Mouse (Mus musculus): ENCODE data around the gene Chkb. TPM values are rescaled to one million over a fixed set of nuclear protein-coding genes. Genes with fewer than 3 reads are reported as not detected.
"Not testable (repeated sequence)": the region's sequence is repeated elsewhere in the genome, so short reads cannot be mapped to it uniquely, and the experiment has no call there.

Chkb gene
- polyA plus RNA-seq, 1 experiment from 2014 or later, result 30.4 TPM

DNA sequence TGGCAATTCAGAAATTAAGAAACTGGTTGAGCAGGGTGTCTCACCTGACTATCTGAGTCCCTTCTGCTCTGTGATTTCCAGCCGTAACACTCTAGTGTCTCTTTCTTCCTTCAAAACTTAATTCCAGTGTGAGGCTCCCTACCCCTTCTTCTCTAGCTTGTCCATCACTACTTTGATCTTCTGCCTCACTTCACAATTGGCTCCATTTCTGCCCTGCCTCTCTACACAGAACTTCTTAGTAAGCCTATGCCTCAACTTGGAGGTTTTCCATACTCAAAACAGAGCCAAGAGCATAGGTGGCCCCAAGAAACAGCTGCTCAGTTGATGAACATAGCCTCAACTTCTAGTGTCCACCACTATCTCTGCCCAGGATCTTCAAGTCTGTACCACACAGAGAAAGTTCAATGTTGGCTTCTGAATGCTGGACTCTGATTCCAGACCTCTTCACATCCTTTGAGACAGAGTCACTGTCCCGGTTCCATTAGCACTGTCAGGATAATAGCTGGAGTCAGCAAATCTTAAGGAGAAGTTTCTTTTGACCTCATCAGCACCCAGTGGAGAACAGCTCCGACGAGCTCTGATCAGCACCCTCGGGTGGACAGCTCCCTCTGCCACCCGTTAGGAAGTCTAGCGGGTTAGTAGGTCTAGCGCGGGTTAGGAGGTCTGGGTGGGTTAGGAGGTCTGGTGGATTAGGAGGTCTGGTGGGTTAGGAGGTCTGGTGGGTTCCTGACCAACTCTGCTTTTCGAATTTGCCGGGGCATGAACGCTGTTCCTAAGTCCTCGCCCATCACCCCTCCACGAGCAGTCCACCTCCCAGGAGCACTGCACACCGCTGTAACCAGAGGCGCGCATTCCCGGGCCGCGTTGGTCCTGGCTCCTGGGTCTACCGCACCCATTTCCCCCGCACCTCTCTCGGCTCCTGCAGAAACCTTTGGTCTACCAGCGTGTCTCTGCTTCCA lies 23.5 kb upstream of the Chkb start:
- H3K27me3 ChIP-seq (replicated peaks), result peaks cover 89% of the 10 kb centered on the region
- 5% methylated on average over 24 of the region's 24 CpGs for WGBS (ENCODE audit: insufficient replicate concordance)

GRCm38 (mm10) chr15:89442486-89443070 lies 12.9 kb upstream of the Chkb start:
- no peak overlapping the region for H3K27ac ChIP-seq
- no peak for ATAC-seq
- H3K4me2 ChIP-seq, result no peak overlapping the region
- H3K4me1 ChIP-seq, result no peaks in the 10 kb centered on the region
- WGBS (ENCODE audit: insufficient replicate concordance), result 36% methylated on average over 8 of the region's 8 CpGs
- no peaks in the 10 kb centered on the region for H3K36me3 ChIP-seq
- 0 out of 2 replicates have a peak, but pooled peaks cover 7% of the 10 kb centered on the region for H3K27me3 ChIP-seq (replicated peaks)
- H3K4me3 ChIP-seq, result no peak overlapping the region
- H3K9ac ChIP-seq, result no peak overlapping the region
- H3K9me3 ChIP-seq (replicated peaks), result no peaks in the 10 kb centered on the region

More for the DNA sequence above, 23.5 kb upstream of the Chkb start:
- no peaks in the 10 kb centered on the region for H3K9me3 ChIP-seq (replicated peaks)
- H3K4me1 ChIP-seq, result peaks cover 12% of the 10 kb centered on the region
- peak; percentile 33; the same call in 1 of the 2 replicates for ATAC-seq
- H3K36me3 ChIP-seq, result no peaks in the 10 kb centered on the region
- H3K9ac ChIP-seq, result no peak overlapping the region
- no peak overlapping the region for H3K27ac ChIP-seq
- H3K4me2 ChIP-seq, result peak overlapping the region; percentile 72
- peak overlapping the region; percentile 47; the same call in 1 of the 2 replicates for H3K4me3 ChIP-seq

GRCm38 (mm10) chr15:89435878-89436277 lies 6.2 kb upstream of the Chkb start:
- H3K9ac ChIP-seq, result no peak overlapping the region
- 66% methylated on average over 5 of the region's 5 CpGs for WGBS (ENCODE audit: insufficient replicate concordance)
- 0 out of 2 replicates have a peak, but pooled peaks cover 5% of the 10 kb centered on the region for H3K27me3 ChIP-seq (replicated peaks)
- H3K9me3 ChIP-seq (replicated peaks), result no peaks in the 10 kb centered on the region
- no peak overlapping the region for H3K4me2 ChIP-seq
- peaks cover 19% of the 10 kb centered on the region for H3K4me1 ChIP-seq
- H3K4me3 ChIP-seq, result no peak overlapping the region
- no peak for ATAC-seq
- H3K27ac ChIP-seq, result no peak overlapping the region
- H3K36me3 ChIP-seq, result no peaks in the 10 kb centered on the region

DNA sequence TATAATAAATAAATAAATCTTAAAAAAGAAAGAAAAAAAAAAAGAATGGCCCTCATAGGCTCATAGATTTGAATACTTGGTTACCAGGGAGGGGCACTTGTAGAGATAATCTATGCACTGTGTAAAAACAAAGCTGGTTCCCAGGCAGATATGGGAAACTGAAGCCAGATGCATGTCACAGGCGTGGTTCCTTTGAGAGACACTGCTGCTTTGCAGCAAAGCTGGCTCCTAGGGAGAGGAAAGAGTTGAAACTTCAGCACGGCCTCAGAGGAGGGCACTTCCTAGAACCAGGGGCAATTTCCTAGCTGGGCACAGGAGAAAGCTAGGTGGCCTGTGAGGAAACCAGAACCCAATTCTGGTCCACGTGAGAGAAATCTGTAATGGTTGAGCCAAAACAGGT lies 4.4 kb upstream of the Chkb start:
- 47% methylated on average over 3 of the region's 3 CpGs for WGBS (ENCODE audit: insufficient replicate concordance)
- H3K36me3 ChIP-seq, result no peaks in the 10 kb centered on the region
- no peak overlapping the region for H3K4me3 ChIP-seq

DNA sequence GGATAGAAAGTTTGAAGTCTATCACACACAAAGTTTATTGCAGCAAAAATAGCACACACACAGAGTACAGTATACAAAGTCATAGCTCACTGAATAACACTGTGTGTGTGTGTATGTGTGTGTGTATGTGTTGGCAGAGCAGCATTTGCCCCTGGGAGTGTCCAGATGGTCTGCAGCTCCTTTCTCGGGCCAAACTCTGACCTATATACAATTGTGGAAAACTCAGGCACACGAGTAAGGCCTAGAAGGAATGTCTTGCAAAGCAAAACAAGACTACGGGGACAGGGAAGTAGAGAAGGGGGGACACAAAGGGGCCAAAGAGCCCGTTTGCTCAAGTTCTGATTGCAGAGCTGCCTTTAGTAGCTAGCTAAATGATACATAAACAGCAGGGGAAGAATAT lies 3.2 kb upstream of the Chkb start:
- Histone ChIP-seq H3K27ac (no peak overlapping the region), H3K9me3 (replicated peaks) (no peaks in the 10 kb centered on the region), H3K36me3 (peaks cover under 1% of the 10 kb centered on the region), H3K9ac (no peak overlapping the region), H3K4me2 (no peak overlapping the region), H3K4me3 (no peak overlapping the region), H3K4me1 (peaks cover 38% of the 10 kb centered on the region), H3K27me3 (replicated peaks) (0 out of 2 replicates have a peak, but pooled peaks cover 5% of the 10 kb centered on the region)
- 62% methylated on average over 4 of the region's 4 CpGs for WGBS (ENCODE audit: insufficient replicate concordance)
- ATAC-seq, result no peak

More for the DNA sequence above, 4.4 kb upstream of the Chkb start:
- Histone ChIP-seq H3K9me3 (replicated peaks) (no peaks in the 10 kb centered on the region), H3K27ac (peak overlapping the region; percentile 14; the same call in 1 of the 2 replicates), H3K4me2 (no peak overlapping the region), H3K4me1 (peaks cover 27% of the 10 kb centered on the region), H3K27me3 (replicated peaks) (0 out of 2 replicates have a peak, but pooled peaks cover 5% of the 10 kb centered on the region), H3K9ac (no peak overlapping the region)
- no peak for ATAC-seq

DNA sequence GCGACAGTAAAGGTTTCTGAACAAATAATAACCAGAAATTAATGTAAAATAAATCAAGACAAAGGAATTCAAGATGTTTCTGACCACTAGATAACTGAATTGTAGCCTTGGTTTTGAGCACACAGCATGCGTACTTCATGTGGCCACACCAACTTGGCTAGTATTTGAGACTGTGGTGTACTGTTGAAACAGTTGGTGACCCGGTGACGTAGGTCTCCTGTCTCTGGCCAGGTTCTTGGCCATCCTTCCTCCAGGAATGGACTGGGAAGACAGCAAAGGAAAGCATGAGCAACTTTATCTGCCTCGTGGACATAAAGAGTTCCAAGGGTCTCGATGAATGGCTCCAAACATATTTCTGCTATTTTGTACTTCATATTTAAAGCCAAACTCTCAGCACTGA lies 2.1 kb upstream of the Chkb start:
- H3K27ac ChIP-seq, result no peak overlapping the region
- 0 out of 2 replicates have a peak, but pooled peaks cover 5% of the 10 kb centered on the region for H3K27me3 ChIP-seq (replicated peaks)
- peaks cover 39% of the 10 kb centered on the region for H3K4me1 ChIP-seq
- H3K4me3 ChIP-seq, result no peak overlapping the region
- no peak for ATAC-seq
- peaks cover 12% of the 10 kb centered on the region for H3K36me3 ChIP-seq
- H3K4me2 ChIP-seq, result no peak overlapping the region
- no peak overlapping the region for H3K9ac ChIP-seq
- WGBS (ENCODE audit: insufficient replicate concordance), result 87% methylated on average over 6 of the region's 6 CpGs
- H3K9me3 ChIP-seq (replicated peaks), result no peaks in the 10 kb centered on the region

DNA sequence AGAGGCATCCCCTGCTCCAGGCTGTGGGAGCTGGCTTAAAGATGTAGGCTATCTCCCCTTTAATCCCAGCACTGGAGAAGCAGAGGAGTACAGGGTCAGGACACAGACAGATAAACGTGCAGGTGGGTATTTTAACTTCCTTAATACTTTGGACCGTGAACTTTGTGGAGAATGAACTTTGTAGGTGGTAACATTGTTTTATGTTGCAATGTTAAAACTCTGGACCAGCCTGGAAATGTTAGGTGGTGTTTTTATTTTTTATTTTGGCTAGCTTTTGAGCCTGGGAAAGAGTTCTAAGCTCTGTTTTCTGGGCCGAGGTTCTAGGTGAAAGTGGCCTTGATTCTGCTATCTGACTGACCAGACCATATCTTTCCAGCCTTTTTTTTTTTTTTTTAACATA lies 1.6 kb upstream of the Chkb start:
- no peak overlapping the region for H3K27ac ChIP-seq
- H3K4me1 ChIP-seq, result peaks cover 42% of the 10 kb centered on the region
- no peak for ATAC-seq
- WGBS (ENCODE audit: insufficient replicate concordance), result 62% methylated on average over 3 of the region's 3 CpGs
- no peaks in the 10 kb centered on the region for H3K9me3 ChIP-seq (replicated peaks)
- H3K27me3 ChIP-seq (replicated peaks), result 0 out of 2 replicates have a peak, but pooled peaks cover 5% of the 10 kb centered on the region
- peak overlapping the region; percentile 91 for H3K4me2 ChIP-seq
- H3K4me3 ChIP-seq, result peak overlapping the region; percentile 84
- H3K36me3 ChIP-seq, result peaks cover 18% of the 10 kb centered on the region
- H3K9ac ChIP-seq, result no peak overlapping the region

DNA sequence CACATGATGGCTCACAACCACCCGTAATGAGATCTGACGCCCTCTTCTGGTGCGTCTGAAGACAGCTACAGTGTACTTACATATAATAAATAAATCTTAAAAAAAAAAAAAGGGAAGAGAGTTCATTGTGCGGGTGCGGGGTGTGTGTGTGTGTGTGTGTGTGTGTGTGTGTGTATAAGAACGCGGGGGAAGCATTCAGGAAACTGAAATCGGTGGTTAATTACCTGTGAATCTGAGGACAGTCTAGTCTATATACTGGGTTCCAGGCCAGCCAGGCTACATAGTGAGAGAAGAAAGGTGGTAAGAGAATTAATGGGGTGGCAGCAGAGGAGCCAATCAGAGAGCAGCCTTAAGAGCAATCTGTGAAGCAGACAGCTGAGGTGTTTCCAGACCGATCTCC lies 1.1 kb upstream of the Chkb start:
- H3K4me1 ChIP-seq, result peaks cover 43% of the 10 kb centered on the region
- not testable (repeated sequence) for H3K9ac ChIP-seq; H3K27me3 ChIP-seq (replicated peaks); H3K9me3 ChIP-seq (replicated peaks); ATAC-seq
- peak overlapping the region; percentile 100; the same call in 1 of the 2 replicates for H3K27ac ChIP-seq
- WGBS (ENCODE audit: insufficient replicate concordance), result 76% methylated on average over 9 of the region's 9 CpGs
- peak overlapping the region; percentile 91 for H3K4me2 ChIP-seq
- H3K36me3 ChIP-seq, result peaks cover 23% of the 10 kb centered on the region
- peak overlapping the region; percentile 84 for H3K4me3 ChIP-seq

DNA sequence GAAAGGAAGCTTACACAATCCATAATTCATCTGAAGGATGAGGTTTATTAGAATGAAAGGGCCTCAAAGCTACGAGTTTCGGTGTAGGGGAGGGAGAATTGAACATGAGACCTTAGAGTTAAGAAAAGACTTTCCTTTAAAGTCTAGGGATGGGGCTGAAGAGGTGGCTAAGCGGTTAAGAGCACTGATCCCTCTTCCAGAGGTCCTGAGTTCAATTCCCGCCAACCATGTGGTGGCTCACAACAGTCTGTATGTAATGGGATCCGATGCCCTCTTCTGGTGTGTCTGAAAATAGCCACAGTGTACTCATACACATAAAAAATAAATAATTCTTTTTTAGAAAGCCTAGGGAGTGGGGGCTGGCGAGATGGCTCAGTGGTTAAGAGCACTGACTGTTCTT lies 633 bp upstream of the Chkb start:
- Histone ChIP-seq H3K9me3 (replicated peaks) (no peaks in the 10 kb centered on the region), H3K36me3 (peaks cover 27% of the 10 kb centered on the region), H3K27ac (peak overlapping the region; percentile 100), H3K4me3 (peak overlapping the region; percentile 84), H3K9ac (peak overlapping the region; percentile 88), H3K4me1 (peaks cover 48% of the 10 kb centered on the region), H3K4me2 (peak overlapping the region; percentile 91), H3K27me3 (replicated peaks) (no peaks in the 10 kb centered on the region)
- ATAC-seq, result no peak
- WGBS (ENCODE audit: insufficient replicate concordance), result 33% methylated on average over 6 of the region's 6 CpGs

DNA sequence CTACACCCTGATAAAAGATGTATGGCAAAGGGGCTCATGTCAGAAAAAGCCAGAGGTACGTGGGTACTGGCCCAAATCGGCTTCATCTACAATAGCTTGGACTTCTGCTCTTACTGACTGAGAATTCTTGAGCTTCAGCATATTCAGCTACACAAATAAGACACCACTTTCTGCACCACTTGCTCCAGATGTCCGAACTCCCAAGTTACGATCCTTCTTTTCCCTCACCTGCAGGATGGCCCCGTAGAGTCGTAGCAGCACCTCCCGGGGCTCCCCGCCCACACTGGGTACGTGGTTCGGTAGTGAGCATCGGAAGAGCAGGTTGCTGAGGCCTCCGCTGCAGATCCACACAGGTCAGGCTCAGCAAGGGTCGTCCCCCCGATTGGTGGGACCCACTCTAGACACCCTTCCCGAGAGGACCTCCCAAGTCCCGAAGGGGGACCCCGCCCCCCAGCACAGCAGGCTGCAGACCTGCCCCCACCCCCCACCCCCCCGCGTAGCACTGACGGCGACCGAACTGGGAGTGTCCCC lies 822 bp downstream of the Chkb start:
- Histone ChIP-seq H3K4me1 (peaks cover 47% of the 10 kb centered on the region), H3K9me3 (replicated peaks) (no peaks in the 10 kb centered on the region), H3K36me3 (peaks cover 28% of the 10 kb centered on the region), H3K9ac (peak overlapping the region; percentile 88), H3K27me3 (replicated peaks) (no peaks in the 10 kb centered on the region), H3K4me3 (peak overlapping the region; percentile 84), H3K4me2 (peak overlapping the region; percentile 91), H3K27ac (peak overlapping the region; percentile 100)
- ATAC-seq, result peak; percentile 27
- WGBS (ENCODE audit: insufficient replicate concordance), result 9% methylated on average over 22 of the region's 22 CpGs

DNA sequence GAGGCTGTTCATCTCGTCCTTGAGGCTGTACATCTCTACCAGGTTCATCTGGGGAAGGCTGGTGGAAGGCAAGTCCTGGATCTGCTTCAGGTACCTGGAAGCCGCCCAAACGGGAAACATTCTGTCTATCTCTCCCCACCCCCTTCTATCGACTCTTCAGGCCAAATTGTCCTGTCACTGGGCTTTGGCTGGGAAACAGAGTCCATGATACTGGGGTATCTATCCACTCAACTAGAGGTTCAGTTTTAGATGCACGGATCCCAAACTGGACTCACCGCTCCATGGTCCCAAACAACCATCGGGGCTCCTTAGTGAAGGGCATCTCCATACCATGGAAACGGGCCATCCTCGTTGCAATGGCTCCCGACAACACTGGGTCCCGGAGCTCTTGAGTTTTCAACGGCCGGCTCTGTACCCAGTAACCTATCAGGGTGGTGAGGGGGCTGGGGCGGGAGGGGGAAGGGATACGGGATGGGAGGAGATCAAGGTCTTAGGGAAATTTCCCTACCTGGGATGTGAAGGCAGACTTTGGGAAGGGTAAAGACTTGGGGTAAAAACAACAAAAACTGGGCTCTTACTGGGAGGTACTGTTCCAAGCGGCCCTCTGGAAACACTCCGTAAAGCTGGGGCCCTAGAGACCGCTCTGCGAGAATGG lies 1.4 kb downstream of the Chkb start:
- Histone ChIP-seq H3K4me1 (peaks cover 44% of the 10 kb centered on the region), H3K9me3 (replicated peaks) (no peaks in the 10 kb centered on the region), H3K27ac (0 out of 2 replicates have a peak overlapping the region, but pooled peaks have one; percentile 100), H3K4me3 (peak overlapping the region; percentile 84), H3K4me2 (peak overlapping the region; percentile 91), H3K9ac (peak overlapping the region; percentile 88), H3K27me3 (replicated peaks) (no peaks in the 10 kb centered on the region), H3K36me3 (peaks cover 28% of the 10 kb centered on the region)
- ATAC-seq, result no peak
- 81% methylated on average over 19 of the region's 19 CpGs for WGBS (ENCODE audit: insufficient replicate concordance)
